Mouse (Mus musculus) gastrocnemius, adult 18-20 months (tissue): ENCODE data around the gene Tspan18. TPM values are rescaled to one million over a fixed set of nuclear protein-coding genes. Genes with fewer than 3 reads are reported as not detected.
A peak's percentile ranks its signal among the peaks of the same experiment; 100 is the strongest.

Experiments
- DNase-seq: peaks from one replicate; pipeline ENCODE4 v3.0.0; 2021; ENCODE audit warnings: low spot score
- total RNA-seq, 2 experiments: library from RNA; stranded (reverse); gene quantifications; 2 replicates each; pipeline ENCODE4 v1.2.3; 2021

Gene Tspan18
- total RNA-seq, 2 experiments from 2014 or later: 1.1 to 1.6 TPM

- no peak for DNase-seq
These were observed 42.9 kb downstream of the Tspan18 start for GRCm38 (mm10) chr2:93291186-93291926.

- DNase-seq: no peak
These were observed 43.8 kb downstream of the Tspan18 start for GRCm38 (mm10) chr2:93290345-93291118.

- no peak for DNase-seq
These were observed 45.1 kb downstream of the Tspan18 start for GRCm38 (mm10) chr2:93289161-93289560.

GRCm38 (mm10) chr2:93287348-93287747, 47.0 kb downstream of the Tspan18 start:
- peak; percentile 13 for DNase-seq

- DNase-seq: no peak
These were observed 47.6 kb downstream of the Tspan18 start for GRCm38 (mm10) chr2:93286742-93287141.

- no peak for DNase-seq
These were observed 48.0 kb downstream of the Tspan18 start for GRCm38 (mm10) chr2:93286321-93286720.

GRCm38 (mm10) chr2:93285842-93286241, 48.5 kb downstream of the Tspan18 start:
- DNase-seq: no peak

GRCm38 (mm10) chr2:93284625-93285024, 49.7 kb downstream of the Tspan18 start:
- DNase-seq: no peak

- DNase-seq: no peak
These were observed 50.6 kb downstream of the Tspan18 start for GRCm38 (mm10) chr2:93283481-93284293.

- DNase-seq: no peak
These were observed 51.7 kb downstream of the Tspan18 start for GRCm38 (mm10) chr2:93282636-93283035.

GRCm38 (mm10) chr2:93281466-93281865, 52.8 kb downstream of the Tspan18 start:
- no peak for DNase-seq

GRCm38 (mm10) chr2:93280117-93280620, 54.1 kb downstream of the Tspan18 start:
- no peak for DNase-seq

- no peak for DNase-seq
These were observed 55.9 kb downstream of the Tspan18 start for GRCm38 (mm10) chr2:93278181-93278975.

- no peak for DNase-seq
These were observed 56.8 kb downstream of the Tspan18 start for GRCm38 (mm10) chr2:93277486-93277885.

- no peak for DNase-seq
These were observed 58.3 kb downstream of the Tspan18 start for GRCm38 (mm10) chr2:93276026-93276425.

- no peak for DNase-seq
These were observed 60.4 kb downstream of the Tspan18 start for GRCm38 (mm10) chr2:93273916-93274315.

- peak; percentile 27 for DNase-seq
These were observed 64.2 kb downstream of the Tspan18 start for GRCm38 (mm10) chr2:93270083-93270482.

GRCm38 (mm10) chr2:93269611-93270010, 64.7 kb downstream of the Tspan18 start:
- DNase-seq: no peak

- peak; percentile 38 for DNase-seq
These were observed 65.5 kb downstream of the Tspan18 start for GRCm38 (mm10) chr2:93268711-93269270.

- DNase-seq: no peak
These were observed 66.5 kb downstream of the Tspan18 start for GRCm38 (mm10) chr2:93267791-93268190.
